Mouse (Mus musculus): ENCODE measurements around the gene Gm8693. TPM values are rescaled to one million over a fixed set of nuclear protein-coding genes. Genes with fewer than 3 reads are reported as not detected.
"Not testable (repeated sequence)": the region's sequence is repeated elsewhere in the genome, so short reads cannot be mapped to it uniquely, and the experiment has no call there.

Gm8693 gene
- polyA plus RNA-seq (2014; fragmentation: Nextera tagmentation; extraction: Ambion mirVana) = not detected in 2 replicates

GRCm38 (mm10) chr7:22692217-22692616 lies at the start of gene Gm8693:
Gene Gm8693 (minus strand): TSS chr7:22692317.
- H3K9ac ChIP-seq (ENCODE audit: low read length); DNase-seq (ENCODE audit: low spot score); H3K4me2 ChIP-seq (ENCODE audit: low read length); H3K4me3 ChIP-seq (ENCODE audit: low read depth, low read length); H3K9me3 ChIP-seq (ENCODE audit: control insufficient read depth, low read length); H3K27ac ChIP-seq (ENCODE audit: low read depth); ATAC-seq (replicated peaks; ENCODE audit: low FRiP score, low TSS enrichment, low read depth); H3K27me3 ChIP-seq (replicated peaks; ENCODE audit: control insufficient read depth, insufficient read depth, low read length); H3K36me3 ChIP-seq (ENCODE audit: control insufficient read depth, insufficient read depth, low read length); H3K4me1 ChIP-seq (replicated peaks; ENCODE audit: control insufficient read depth, insufficient read depth, low read length): not testable (repeated sequence)
- WGBS = no CpG with 5 or more reads among the region's 2 CpGs

GRCm38 (mm10) chr7:22719610-22720009 lies 27.5 kb upstream of the Gm8693 start, which contains the start of gene Gm4567:
Gene Gm4567 (minus strand): TSS chr7:22719710.
- not testable (repeated sequence) for DNase-seq (ENCODE audit: low spot score); H3K4me2 ChIP-seq (ENCODE audit: low read length); ATAC-seq (replicated peaks; ENCODE audit: low FRiP score, low TSS enrichment, low read depth); H3K4me3 ChIP-seq (ENCODE audit: low read depth, low read length); H3K9me3 ChIP-seq (ENCODE audit: control insufficient read depth, low read length); H3K36me3 ChIP-seq (ENCODE audit: control insufficient read depth, insufficient read depth, low read length); H3K27me3 ChIP-seq (replicated peaks; ENCODE audit: control insufficient read depth, insufficient read depth, low read length); H3K9ac ChIP-seq (ENCODE audit: low read length); H3K4me1 ChIP-seq (replicated peaks; ENCODE audit: control insufficient read depth, insufficient read depth, low read length); H3K27ac ChIP-seq (ENCODE audit: low read depth)
- no CpG with 5 or more reads among the region's 1 CpGs for WGBS

DNA sequence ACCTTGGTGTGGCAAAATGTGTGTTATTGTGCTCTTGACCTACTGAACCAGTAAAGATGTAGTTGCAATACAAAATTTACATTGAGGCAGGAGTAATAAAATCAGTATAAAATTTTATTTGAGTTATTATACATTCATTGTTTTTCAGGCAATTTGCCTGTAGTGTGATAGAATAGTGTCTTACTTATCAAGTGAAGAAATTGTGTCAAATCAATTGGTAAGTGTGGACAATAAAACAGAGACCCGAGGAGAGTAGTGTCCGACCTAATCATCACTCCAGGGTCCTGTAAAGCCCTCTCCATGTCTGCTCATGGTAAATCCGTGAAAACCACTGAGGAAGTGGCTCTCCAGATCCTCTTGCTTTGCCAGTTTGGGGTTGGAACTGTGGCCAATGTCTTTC lies 34.4 kb downstream of the Gm8693 start, which contains the start of gene Vmn1r155:
TSS of gene Vmn1r155 (plus strand) at position 301 of the 400 bp plus-strand sequence.
- not testable (repeated sequence) for H3K4me3 ChIP-seq (ENCODE audit: low read depth, low read length); H3K9me3 ChIP-seq (ENCODE audit: control insufficient read depth, low read length); DNase-seq (ENCODE audit: low spot score); H3K27ac ChIP-seq (ENCODE audit: low read depth); H3K9ac ChIP-seq (ENCODE audit: low read length); H3K27me3 ChIP-seq (replicated peaks; ENCODE audit: control insufficient read depth, insufficient read depth, low read length); H3K36me3 ChIP-seq (ENCODE audit: control insufficient read depth, insufficient read depth, low read length); ATAC-seq (replicated peaks; ENCODE audit: low FRiP score, low TSS enrichment, low read depth); H3K4me2 ChIP-seq (ENCODE audit: low read length); H3K4me1 ChIP-seq (replicated peaks; ENCODE audit: control insufficient read depth, insufficient read depth, low read length)
- no CpG with 5 or more reads among the region's 3 CpGs for WGBS

Other genes starting within 250 kb of the Gm8693 start
- gene Gm10665, start 228.2 kb downstream of the Gm8693 start, polyA plus RNA-seq (2014; fragmentation: Nextera tagmentation; extraction: Ambion mirVana) = not detected in 2 replicates
- not detected in 2 replicates for gene Vmn1r151, start 192.6 kb downstream of the Gm8693 start, polyA plus RNA-seq (2014; fragmentation: Nextera tagmentation; extraction: Ambion mirVana)
- gene Vmn1r152, start 169.3 kb downstream of the Gm8693 start, polyA plus RNA-seq (2014; fragmentation: Nextera tagmentation; extraction: Ambion mirVana) = not detected in 2 replicates
- not detected in 2 replicates for gene Gm8677, start 157.4 kb downstream of the Gm8693 start, polyA plus RNA-seq (2014; fragmentation: Nextera tagmentation; extraction: Ambion mirVana)
- not detected in 2 replicates for gene Gm4201, start 127.0 kb downstream of the Gm8693 start, polyA plus RNA-seq (2014; fragmentation: Nextera tagmentation; extraction: Ambion mirVana)
- not detected in 2 replicates for gene Gm4565, start 104.2 kb downstream of the Gm8693 start, polyA plus RNA-seq (2014; fragmentation: Nextera tagmentation; extraction: Ambion mirVana)
- not detected in 2 replicates for gene Vmn1r155, start 34.3 kb downstream of the Gm8693 start, polyA plus RNA-seq (2014; fragmentation: Nextera tagmentation; extraction: Ambion mirVana)
- not detected in 2 replicates for gene Gm4567, start 27.4 kb upstream of the Gm8693 start, polyA plus RNA-seq (2014; fragmentation: Nextera tagmentation; extraction: Ambion mirVana)
- gene Vmn1r157, start 69.4 kb upstream of the Gm8693 start, polyA plus RNA-seq (2014; fragmentation: Nextera tagmentation; extraction: Ambion mirVana) = not detected in 2 replicates
- not detected in 2 replicates for gene Vmn1r158, start 98.5 kb upstream of the Gm8693 start, polyA plus RNA-seq (2014; fragmentation: Nextera tagmentation; extraction: Ambion mirVana)
- not detected in 2 replicates for gene Vmn1r159, start 151.3 kb upstream of the Gm8693 start, polyA plus RNA-seq (2014; fragmentation: Nextera tagmentation; extraction: Ambion mirVana)
- not detected in 2 replicates for gene Vmn1r160, start 178.9 kb upstream of the Gm8693 start, polyA plus RNA-seq (2014; fragmentation: Nextera tagmentation; extraction: Ambion mirVana)